Mouse (Mus musculus) limb, embryonic 14.5 days (tissue): ENCODE measurements around the gene Brip1. TPM values are rescaled to one million over a fixed set of nuclear protein-coding genes. Genes with fewer than 3 reads are reported as not detected.

Experiments used
- ATAC-seq: fragments of 200-750 bp; cut with Nextera tagmentation; 2 replicates; pipeline ENCODE4 v1.8.0; 2017; ENCODE audit warnings: low read depth, moderate number of reproducible peaks, moderate TSS enrichment; ENCODE audit not compliant: low FRiP score
- DNase-seq: peaks from one replicate; pipeline ENCODE4 v3.0.0-alpha.2; 2015; ENCODE audit warnings: low spot score
- H3K27ac ChIP-seq: fragments of 300-500 bp; sonication (generic); replicated peaks from 2 replicates; pipeline ENCODE4 v1.5.1; 2014; ENCODE audit warnings: low read depth, mild to moderate bottlenecking, low read length, moderate library complexity, mixed read lengths
- H3K27me3 ChIP-seq: fragments of 300-500 bp; sonication (generic); 2 replicates; pipeline ENCODE4 v1.6.1; 2014; ENCODE audit warnings: low read length, mixed read lengths; ENCODE audit not compliant: control insufficient read depth, insufficient read depth
- H3K36me3 ChIP-seq: fragments of 300-500 bp; sonication (generic); 2 replicates; pipeline ENCODE4 v1.6.1; 2014; ENCODE audit warnings: mild to moderate bottlenecking, low read length, moderate library complexity, mixed read lengths; ENCODE audit not compliant: control insufficient read depth, insufficient read depth
- H3K4me1 ChIP-seq: fragments of 300-500 bp; sonication (generic); 2 replicates; pipeline ENCODE4 v1.6.1; 2014; ENCODE audit warnings: antibody characterized with exemption, low read length, mixed read lengths; ENCODE audit not compliant: control insufficient read depth, insufficient read depth
- H3K4me2 ChIP-seq: fragments of 300-500 bp; sonication (generic); replicated peaks from 2 replicates; pipeline ENCODE4 v1.6.1; 2014; ENCODE audit warnings: low read depth, mild to moderate bottlenecking, low read length, moderate library complexity; ENCODE audit not compliant: severe bottlenecking
- H3K4me3 ChIP-seq: fragments of 300-500 bp; sonication (generic); replicated peaks from 2 replicates; pipeline ENCODE4 v1.5.1; 2014; ENCODE audit warnings: low read length
- H3K9ac ChIP-seq: fragments of 300-500 bp; sonication (generic); 2 replicates; pipeline ENCODE4 v1.6.1; 2014; ENCODE audit warnings: mild to moderate bottlenecking, low read depth, low read length, moderate library complexity; ENCODE audit not compliant: severe bottlenecking
- H3K9me3 ChIP-seq: fragments of 300-500 bp; sonication (generic); 2 replicates; pipeline ENCODE4 v1.6.1; 2016; ENCODE audit warnings: low read length; ENCODE audit not compliant: control insufficient read depth
- POLR2A ChIP-seq: fragments of 200-500 bp; IDR thresholded peaks from 2 replicates; pipeline ENCODE4 v1.8.0; 2012; ENCODE audit warnings: inconsistent platforms, mild to moderate bottlenecking, moderate library complexity, borderline replicate concordance; ENCODE audit not compliant: insufficient read depth, insufficient read length; ENCODE audit errors: extremely low read depth
- WGBS: fragments of 180-500 bp; shearing (Covaris S2); extraction: QIAGEN DNeasy Blood & Tissue Kit; methylation state at CpG from one replicate; pipeline ENCODE4 v1.1.7; 2014; 5-methylcytosine and 5-hydroxymethylcytosine counted together
- polyA plus RNA-seq, 2 experiments: library from polyadenylated mRNA; depleted of rRNA in 1 of 2; stranded (reverse) in 1 of 2; unstranded in 1 of 2; fragments of >200 nt; fragmentation: Nextera tagmentation in 1 of 2; extraction: Ambion mirVana in 1 of 2; gene quantifications; 2 replicates each; pipeline versions ENCODE4 v1.2.1 to v1.2.3; 2012 to 2014

Gene Brip1
- polyA plus RNA-seq, 2 experiments: 5.1 to 8.8 TPM

DNA sequence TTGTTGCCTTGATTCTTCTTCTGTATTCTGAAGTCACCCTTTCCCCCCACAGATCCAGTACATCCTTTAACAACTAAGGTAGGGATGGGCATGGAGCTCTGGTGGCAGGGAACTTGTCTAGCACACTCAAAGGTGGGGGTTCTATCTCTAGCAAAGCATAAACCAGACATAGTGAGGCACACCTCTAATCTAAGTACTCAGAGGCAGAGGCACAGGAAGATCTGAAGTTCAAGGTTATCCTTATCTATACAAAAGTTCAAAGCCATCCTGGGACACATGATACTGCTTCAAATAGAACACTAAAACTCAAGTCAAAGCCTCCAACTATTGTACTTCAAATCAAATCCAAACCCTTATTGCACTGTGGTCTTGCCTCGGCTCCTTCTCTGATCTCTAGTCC lies 85.0 kb downstream of the Brip1 start:
- Histone ChIP-seq H3K27ac (no peak overlapping the region), H3K36me3 (no peaks in the 10 kb centered on the region), H3K9me3 (no peaks in the 10 kb centered on the region), H3K4me1 (no peaks in the 10 kb centered on the region), H3K27me3 (no peaks in the 10 kb centered on the region), H3K4me2 (no peak overlapping the region), H3K9ac (no peak overlapping the region), H3K4me3 (no peak overlapping the region)
- DNase-seq: no peak
- no peak for TF ChIP-seq POLR2A
- ATAC-seq: no peak
- WGBS: 100% methylated on average over 1 of the region's 1 CpGs

DNA sequence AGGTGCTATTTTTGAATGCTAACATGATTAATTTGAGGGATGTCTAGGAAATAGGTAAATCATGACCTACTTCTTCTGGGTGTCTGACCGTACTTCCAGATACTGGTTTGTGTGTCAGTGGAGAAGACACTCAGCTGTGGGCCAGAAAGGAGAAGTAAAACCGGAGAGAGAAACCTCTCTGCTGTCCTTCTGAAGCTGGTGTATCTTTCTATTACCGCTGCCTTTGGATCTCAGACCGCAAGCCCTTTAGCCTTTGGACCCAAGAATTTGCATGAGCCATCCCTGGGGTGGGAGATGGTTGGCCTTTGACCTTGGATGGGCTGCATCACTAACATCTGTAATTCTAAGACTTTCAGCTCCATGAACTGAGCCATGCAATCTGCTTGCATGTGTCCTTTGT lies 93.7 kb downstream of the Brip1 start:
- DNase-seq (no peak), ATAC-seq (no peak)
- WGBS: 94% methylated on average over 4 of the region's 4 CpGs
- H3K9ac ChIP-seq: no peak overlapping the region
- no peak for TF ChIP-seq POLR2A
- H3K9me3 ChIP-seq: no peaks in the 10 kb centered on the region
- H3K36me3 ChIP-seq: peaks cover 5% of the 10 kb centered on the region; the same call in 1 of the 2 replicates
- H3K4me1 ChIP-seq: no peaks in the 10 kb centered on the region
- H3K4me3 ChIP-seq: no peak overlapping the region
- H3K27ac ChIP-seq: no peak overlapping the region
- H3K27me3 ChIP-seq: no peaks in the 10 kb centered on the region
- no peak overlapping the region for H3K4me2 ChIP-seq

DNA sequence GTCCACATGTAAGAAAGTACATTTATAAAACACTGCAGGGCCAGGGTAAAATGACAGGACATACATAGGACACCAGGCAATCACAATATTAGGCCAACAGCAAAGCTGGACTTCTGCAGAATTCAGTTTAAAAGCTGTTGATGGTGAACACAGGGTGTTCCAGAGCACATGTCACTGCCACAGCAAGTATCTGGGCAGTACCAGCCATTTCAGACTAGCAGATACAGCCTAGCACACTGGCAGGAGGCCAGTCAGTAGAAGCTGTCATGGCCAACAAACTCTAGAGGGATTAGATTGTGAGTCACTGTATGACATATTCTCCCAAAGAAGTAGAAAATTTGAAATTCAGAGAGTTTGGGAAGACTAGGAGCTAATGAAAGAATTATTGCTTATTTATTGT lies 94.4 kb downstream of the Brip1 start:
- Histone ChIP-seq H3K27me3 (no peaks in the 10 kb centered on the region), H3K4me2 (no peak overlapping the region), H3K9me3 (no peaks in the 10 kb centered on the region), H3K27ac (no peak overlapping the region), H3K36me3 (peaks cover 5% of the 10 kb centered on the region; the same call in 1 of the 2 replicates), H3K4me1 (no peaks in the 10 kb centered on the region), H3K9ac (no peak overlapping the region), H3K4me3 (no peak overlapping the region)
- no peak for TF ChIP-seq POLR2A
- ATAC-seq (no peak), DNase-seq (no peak)

DNA sequence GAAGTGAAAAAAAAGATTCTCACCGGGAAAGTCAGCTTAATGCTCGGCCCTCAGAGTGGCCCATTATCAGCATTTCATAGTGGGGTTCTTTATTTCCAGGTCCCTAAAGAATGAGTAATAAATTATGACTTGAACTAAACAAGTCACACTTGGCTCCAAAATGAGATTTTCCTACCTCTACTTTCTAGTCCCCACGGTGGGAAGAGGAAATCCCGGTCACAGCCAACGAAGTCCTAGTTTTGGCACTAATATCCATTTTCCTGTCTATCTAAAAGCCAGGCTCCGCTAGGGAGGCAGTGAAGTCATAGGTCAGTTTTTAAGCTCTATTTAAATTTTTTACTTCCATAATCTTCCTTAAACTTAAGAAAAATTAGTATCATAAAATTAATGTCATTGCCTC lies 99.8 kb downstream of the Brip1 start:
- DNase-seq: peak; percentile 6
- ATAC-seq: no peak
- no peak overlapping the region for H3K27ac ChIP-seq
- 58% methylated on average over 6 of the region's 6 CpGs for WGBS
- no peak overlapping the region for H3K9ac ChIP-seq
- no peaks in the 10 kb centered on the region for H3K4me1 ChIP-seq
- H3K4me2 ChIP-seq: no peak overlapping the region
- no peaks in the 10 kb centered on the region for H3K9me3 ChIP-seq
- H3K36me3 ChIP-seq: no peaks in the 10 kb centered on the region; the same call in 1 of the 2 replicates
- no peak overlapping the region for H3K4me3 ChIP-seq
- no peak for TF ChIP-seq POLR2A
- no peaks in the 10 kb centered on the region for H3K27me3 ChIP-seq

DNA sequence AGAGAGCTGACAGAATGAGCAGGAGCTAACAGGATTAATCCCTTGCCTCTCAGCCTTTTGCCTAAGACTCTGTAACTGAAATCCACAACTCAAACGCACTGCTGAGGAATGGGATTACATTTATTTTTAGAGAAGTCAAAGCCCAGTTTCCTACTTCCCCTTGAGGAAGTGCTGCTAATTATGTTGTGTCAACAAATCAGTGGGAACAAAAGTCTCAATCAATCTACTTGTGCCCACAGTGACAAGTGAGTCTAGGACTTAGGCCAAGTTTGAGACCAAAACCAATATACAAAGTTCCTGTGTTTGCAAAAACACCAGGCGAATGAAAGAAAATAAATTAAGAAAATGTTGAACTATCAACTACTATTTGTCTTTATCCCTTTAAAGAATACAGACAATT lies 101.7 kb downstream of the Brip1 start:
- no peak overlapping the region for H3K27ac ChIP-seq
- no peak overlapping the region for H3K4me3 ChIP-seq
- no peaks in the 10 kb centered on the region for H3K27me3 ChIP-seq
- 75% methylated on average over 2 of the region's 2 CpGs for WGBS
- no peaks in the 10 kb centered on the region; the same call in 1 of the 2 replicates for H3K36me3 ChIP-seq
- DNase-seq (no peak), ATAC-seq (no peak)
- no peaks in the 10 kb centered on the region for H3K4me1 ChIP-seq
- no peak overlapping the region for H3K9ac ChIP-seq
- H3K9me3 ChIP-seq: no peaks in the 10 kb centered on the region
- H3K4me2 ChIP-seq: no peak overlapping the region
- TF ChIP-seq POLR2A: no peak

DNA sequence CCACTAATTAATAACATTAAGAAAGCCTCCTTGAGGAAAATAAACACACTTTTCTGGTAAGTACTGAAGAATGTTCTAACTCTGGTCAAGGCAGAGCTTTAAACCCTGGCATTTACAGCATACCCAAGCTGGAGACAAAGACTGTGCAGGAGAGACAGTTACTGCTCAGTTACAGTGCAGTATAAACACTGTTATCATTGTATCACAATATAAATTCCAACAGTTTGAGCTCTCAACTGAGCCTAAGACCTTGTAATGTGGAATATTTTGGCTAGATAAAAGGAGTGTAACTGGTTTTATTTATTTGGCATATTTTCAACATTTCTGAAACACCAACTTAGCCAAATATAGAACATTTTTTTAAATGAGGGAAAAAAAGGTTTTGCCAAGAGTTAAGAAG lies 112.2 kb downstream of the Brip1 start:
- Histone ChIP-seq H3K27me3 (no peaks in the 10 kb centered on the region), H3K4me2 (no peak overlapping the region), H3K27ac (no peak overlapping the region), H3K4me1 (no peaks in the 10 kb centered on the region), H3K9ac (no peak overlapping the region), H3K9me3 (no peaks in the 10 kb centered on the region), H3K36me3 (no peaks in the 10 kb centered on the region), H3K4me3 (no peak overlapping the region)
- DNase-seq: peak; percentile 6
- no peak for TF ChIP-seq POLR2A
- no peak for ATAC-seq
